35 mouse cellular contexts compared by ENCODE assay signal in genomic region chr10:93542356-93542755, GRCm38 (mm10). TPM values are rescaled to one million over a fixed set of nuclear protein-coding genes. Genes with fewer than 3 reads are reported as not detected.
DNase-seq lines count a peak whose midpoint lies in the region; ATAC-seq and TF ChIP-seq lines count a peak whose summit lies in the region.
"Had no signal": no experiment of that assay in that cellular context is flagged by ENCODE, and none has a peak within 500 bp of the region (broad histone marks: within the 10 kb centered on the region; RNA-seq: fewer than 3 reads in every experiment).

No protein-coding gene starts in this region.

- peaks cover 22% of the 10 kb centered on the region for H3K4me1 ChIP-seq in heart, embryonic 10.5 days
- H3K4me1 ChIP-seq in ES-Bruce4 (ENCODE audit: control insufficient read depth, insufficient read depth, low read length), result no peaks in the 10 kb centered on the region

- H3K27me3 ChIP-seq in heart, embryonic 10.5 days (ENCODE audit: insufficient read depth, poor library complexity, severe bottlenecking), result peaks cover 12% of the 10 kb centered on the region; the same call in 1 of the 2 replicates
- H3K27me3 ChIP-seq in ES-Bruce4 (ENCODE audit: control insufficient read depth, insufficient read depth, low read length, poor library complexity, severe bottlenecking), result no peaks in the 10 kb centered on the region
- H3K27me3 ChIP-seq: forebrain, embryonic 15.5 days; intestine, embryonic 15.5 days; stomach, embryonic 15.5 days had no signal

- intact Hi-C loops in heart, postnatal 36 days (cut with DNase I), result loop anchor here (10.0 kb wide), 1 partner anchor 478 kb away; no protein-coding TSS in a partner anchor

- peak; percentile 72 for DNase-seq in heart, embryonic 10.5 days (ENCODE audit: low spot score)
- no peak for DNase-seq in heart, postnatal 36 days
- peak; percentile 37 for DNase-seq in thymus, postnatal 0 days (ENCODE audit: low spot score)
- DNase-seq in thymus, postnatal 36 days, result no peak
- peak; percentile 11 for DNase-seq in brain, embryonic 14.5 days (ENCODE audit: low read depth)
- DNase-seq in adrenal gland, postnatal 14 days, result no peak
- DNase-seq: adrenal gland, adult 8-10 months; cerebellum, adult 11 months; cerebellum, adult 9-10 months; cerebellum, postnatal 36 days; gastrocnemius, adult 2 months; gastrocnemius, postnatal 36 days; heart, adult 2 months; heart, postnatal 10 days; left cerebral cortex, postnatal 4 days; lung, adult 2 months; lung, postnatal 10 days had no signal

- H3K27ac ChIP-seq in heart, embryonic 10.5 days, result no peak overlapping the region
- H3K27ac ChIP-seq in ES-Bruce4 (ENCODE audit: insufficient read depth, low read length), result no peak overlapping the region
- H3K27ac ChIP-seq: forebrain, embryonic 15.5 days; gastrocnemius, adult 2 months; heart, adult 2 months; heart, embryonic 13.5 days; intestine, embryonic 15.5 days; layer of hippocampus, adult 2 months; liver, embryonic 14.5 days; macrophage; neural tube, embryonic 12.5 days; stomach, embryonic 15.5 days had no signal

- peak; percentile 67; the same call in 1 of the 2 replicates for TF ChIP-seq EP300 in ES-Bruce4 (IDR thresholded peaks at IDR 0.05; ENCODE audit: insufficient read depth, low read depth, low read length)

- no peak for TF ChIP-seq CTCF in ES-Bruce4 (IDR thresholded peaks at IDR 0.05; ENCODE audit: low read depth, low read length)
- TF ChIP-seq CTCF in brain, embryonic 14.5 days (IDR thresholded peaks at IDR 0.05; ENCODE audit: borderline replicate concordance, extremely low read depth, insufficient read depth, insufficient read length), result no peak

- no peak overlapping the region for H3K4me3 ChIP-seq in heart, embryonic 10.5 days
- no peak overlapping the region for H3K4me3 ChIP-seq in ES-Bruce4 (ENCODE audit: low read depth, low read length)
- H3K4me3 ChIP-seq: forebrain, embryonic 15.5 days; gastrocnemius, adult 2 months; heart, adult 2 months; heart, embryonic 13.5 days; intestine, embryonic 15.5 days; layer of hippocampus, adult 2 months; neural tube, embryonic 12.5 days; stomach, embryonic 15.5 days had no signal

- no peak for TF ChIP-seq POLR2A in ES-Bruce4 (IDR thresholded peaks at IDR 0.05; ENCODE audit: insufficient read depth, low read length)
- TF ChIP-seq POLR2A in brain, embryonic 14.5 days (IDR thresholded peaks at IDR 0.05; ENCODE audit: borderline replicate concordance, extremely low read depth, insufficient read depth, insufficient read length, poor library complexity, severe bottlenecking), result no peak

- H3K9me3 ChIP-seq in heart, embryonic 10.5 days, result no peaks in the 10 kb centered on the region
- H3K9me3 ChIP-seq in ES-Bruce4 (replicated peaks; ENCODE audit: control insufficient read depth, insufficient read depth, low read length, poor library complexity, severe bottlenecking), result no peaks in the 10 kb centered on the region
- H3K9me3 ChIP-seq: forebrain, embryonic 15.5 days; heart, embryonic 13.5 days; intestine, embryonic 15.5 days; neural tube, embryonic 12.5 days; stomach, embryonic 15.5 days had no signal

- WGBS in heart, embryonic 10.5 days, result 73% methylated on average over 4 of the region's 4 CpGs

- no peak for ATAC-seq in erythroid progenitor cell, adult 5-6 weeks (replicated peaks; ENCODE audit: low FRiP score, poor library complexity, severe bottlenecking)
- ATAC-seq: forebrain, embryonic 15.5 days; hindbrain, embryonic 16.5 days; intestine, embryonic 15.5 days; midbrain, embryonic 16.5 days had no signal

- no peak overlapping the region for H3K9ac ChIP-seq in ES-Bruce4 (ENCODE audit: low read depth, poor library complexity, severe bottlenecking)
- H3K9ac ChIP-seq: forebrain, embryonic 15.5 days; heart, embryonic 13.5 days; intestine, embryonic 15.5 days; liver, embryonic 14.5 days; neural tube, embryonic 12.5 days; stomach, embryonic 15.5 days had no signal

- no peaks in the 10 kb centered on the region for H3K36me3 ChIP-seq in heart, embryonic 10.5 days
- H3K36me3 ChIP-seq in ES-Bruce4 (ENCODE audit: control insufficient read depth, insufficient read depth, low read length, poor library complexity, severe bottlenecking), result no peaks in the 10 kb centered on the region
- H3K36me3 ChIP-seq: forebrain, embryonic 15.5 days; heart, embryonic 13.5 days; intestine, embryonic 15.5 days; neural tube, embryonic 12.5 days; stomach, embryonic 15.5 days had no signal

RNA-seq across cellular contexts. Expression of gene Ccdc38, which starts 1.9 kb away (rescaled TPM):
- polyA plus RNA-seq in heart, embryonic 10.5 days (2016; fragmentation: Nextera tagmentation; extraction: Ambion mirVana), result 0.17 and 0.35 TPM in 2 replicates
- total RNA-seq in heart, postnatal 36 days (2021), result not detected
- polyA plus RNA-seq in thymus, postnatal 0 days (2015; fragmentation: Nextera tagmentation; extraction: Ambion mirVana), result 0.27 and 0.50 TPM in 2 replicates
- polyA plus RNA-seq in ES-Bruce4 (2011; ENCODE audit: insufficient read depth, insufficient read length, low read depth, missing spikeins), result 0.24 and 0.60 TPM in 2 replicates
- 0.04 and 0.15 TPM in 2 replicates for polyA plus RNA-seq in brain, embryonic 14.5 days (2012; rRNA removed)
- total RNA-seq in erythroid progenitor cell, adult 5-6 weeks (2015; ENCODE audit: low replicate concordance), result not detected in 2 replicates
- total RNA-seq in erythroid progenitor cell, adult 5-6 weeks (2017; ENCODE audit: low replicate concordance), result 0.26 TPM in 1 of 2 replicates, not detected in the other
- not detected in 2 replicates for total RNA-seq in adrenal gland, postnatal 14 days (2021)
- total RNA-seq: gastrocnemius, adult 2 months; heart, adult 2 months; heart, postnatal 10 days; layer of hippocampus, adult 2 months; layer of hippocampus, postnatal 25 days; left cerebral cortex, postnatal 4 days; MEL had no signal
- polyA plus RNA-seq: heart, adult 2 months; kidney, adult 2 months; macrophage; small intestine, adult 2 months had no signal

RNA-seq across cellular contexts. Expression of gene Amdhd1, which starts 2.5 kb away (rescaled TPM):
- 0.26 and 1.5 TPM in 2 replicates for polyA plus RNA-seq in heart, embryonic 10.5 days (2016; fragmentation: Nextera tagmentation; extraction: Ambion mirVana)
- total RNA-seq in heart, postnatal 36 days (2021), result not detected
- polyA plus RNA-seq in thymus, postnatal 0 days (2015; fragmentation: Nextera tagmentation; extraction: Ambion mirVana), result 0.30 and 0.34 TPM in 2 replicates
- 0.37 TPM in 1 of 2 replicates, not detected in the other for polyA plus RNA-seq in ES-Bruce4 (2011; ENCODE audit: insufficient read depth, insufficient read length, low read depth, missing spikeins)
- polyA plus RNA-seq in brain, embryonic 14.5 days (2012; rRNA removed), result 0.05 TPM in 2 replicates
- 0.42 TPM in 1 of 2 replicates, not detected in the other for total RNA-seq in erythroid progenitor cell, adult 5-6 weeks (2015; ENCODE audit: low replicate concordance)
- not detected in 2 replicates for total RNA-seq in erythroid progenitor cell, adult 5-6 weeks (2017; ENCODE audit: low replicate concordance)
- 0.75 and 11.8 TPM in 2 replicates for total RNA-seq in adrenal gland, postnatal 14 days (2021)
- total RNA-seq: gastrocnemius, adult 2 months; gastrocnemius, postnatal 36 days; heart, adult 2 months; MEL had no signal
- polyA plus RNA-seq: forebrain, embryonic 15.5 days; hindbrain, embryonic 11.5 days; midbrain, embryonic 16.5 days; neural tube, embryonic 12.5 days had no signal

RNA-seq across cellular contexts. Expression of gene Snrpf, which starts 47.1 kb away (rescaled TPM):
- 108 and 145 TPM in 2 replicates for polyA plus RNA-seq in heart, embryonic 10.5 days (2016; fragmentation: Nextera tagmentation; extraction: Ambion mirVana)
- total RNA-seq in heart, postnatal 36 days (2021), result 10 to 100 TPM in 1 of 2 experiments, 1 to 10 TPM in 1; 7.4 to 11.5 TPM
- polyA plus RNA-seq in thymus, postnatal 0 days (2015; fragmentation: Nextera tagmentation; extraction: Ambion mirVana), result 170 and 188 TPM in 2 replicates
- polyA plus RNA-seq in ES-Bruce4 (2011; ENCODE audit: insufficient read depth, insufficient read length, low read depth, missing spikeins), result 67.6 and 73.2 TPM in 2 replicates
- 98.9 and 145 TPM in 2 replicates for polyA plus RNA-seq in brain, embryonic 14.5 days (2012; rRNA removed)
- total RNA-seq in erythroid progenitor cell, adult 5-6 weeks (2015; ENCODE audit: low replicate concordance), result 62.5 and 62.7 TPM in 2 replicates
- total RNA-seq in erythroid progenitor cell, adult 5-6 weeks (2017; ENCODE audit: low replicate concordance), result 59.3 and 83.2 TPM in 2 replicates
- 18.2 and 23.6 TPM in 2 replicates for total RNA-seq in adrenal gland, postnatal 14 days (2021)

RNA-seq across cellular contexts. Expression of gene Hal, which starts 53.8 kb away (rescaled TPM):
- 0.05 and 0.33 TPM in 2 replicates for polyA plus RNA-seq in heart, embryonic 10.5 days (2016; fragmentation: Nextera tagmentation; extraction: Ambion mirVana)
- under 1 TPM; 0.14 to 0.41 TPM for total RNA-seq in heart, postnatal 36 days (2021)
- polyA plus RNA-seq in thymus, postnatal 0 days (2015; fragmentation: Nextera tagmentation; extraction: Ambion mirVana), result 4.2 and 5.5 TPM in 2 replicates
- polyA plus RNA-seq in ES-Bruce4 (2011; ENCODE audit: insufficient read depth, insufficient read length, low read depth, missing spikeins), result 1.2 and 1.6 TPM in 2 replicates
- 0.13 and 0.18 TPM in 2 replicates for polyA plus RNA-seq in brain, embryonic 14.5 days (2012; rRNA removed)
- 2.2 TPM in 1 of 2 replicates, not detected in the other for total RNA-seq in erythroid progenitor cell, adult 5-6 weeks (2015; ENCODE audit: low replicate concordance)
- 1.4 TPM in 1 of 2 replicates, not detected in the other for total RNA-seq in erythroid progenitor cell, adult 5-6 weeks (2017; ENCODE audit: low replicate concordance)
- 1.2 and 18.0 TPM in 2 replicates for total RNA-seq in adrenal gland, postnatal 14 days (2021)
- total RNA-seq: heart, postnatal 10 days; layer of hippocampus, postnatal 25 days had no signal
- polyA plus RNA-seq: embryonic facial prominence, embryonic 11.5 days; forebrain, embryonic 15.5 days; midbrain, embryonic 16.5 days had no signal

Comparison
In these comparisons a context has a peak if more than half of its experiments do, and no peak if none do; other contexts are left out.
1. DNase-seq: peak in heart, embryonic 10.5 days (single experiment), thymus, postnatal 0 days (single experiment) and brain, embryonic 14.5 days (single experiment); none in heart, postnatal 36 days (0 of 2), thymus, postnatal 36 days (0 of 2) and adrenal gland, postnatal 14 days (single experiment).